Mouse (Mus musculus) adrenal gland, postnatal 0 days (tissue): Measurements from ENCODE around the gene Cyp2g1. TPM values are rescaled to one million over a fixed set of nuclear protein-coding genes. Genes with fewer than 3 reads are reported as not detected.

Source experiments
- polyA plus RNA-seq: library from polyadenylated mRNA; unstranded; fragments of >200 nt; fragmentation: Nextera tagmentation; extraction: Ambion mirVana; gene quantifications from 2 replicates; pipeline ENCODE4 v1.2.1, GENCODE M21; 2015

The Cyp2g1 gene
- not detected in 2 replicates for polyA plus RNA-seq

GRCm38 (mm10) chr7:26808592-26808991, at the start of gene Cyp2g1:
Cyp2g1 (plus strand) TSS chr7:26808892.

DNA sequence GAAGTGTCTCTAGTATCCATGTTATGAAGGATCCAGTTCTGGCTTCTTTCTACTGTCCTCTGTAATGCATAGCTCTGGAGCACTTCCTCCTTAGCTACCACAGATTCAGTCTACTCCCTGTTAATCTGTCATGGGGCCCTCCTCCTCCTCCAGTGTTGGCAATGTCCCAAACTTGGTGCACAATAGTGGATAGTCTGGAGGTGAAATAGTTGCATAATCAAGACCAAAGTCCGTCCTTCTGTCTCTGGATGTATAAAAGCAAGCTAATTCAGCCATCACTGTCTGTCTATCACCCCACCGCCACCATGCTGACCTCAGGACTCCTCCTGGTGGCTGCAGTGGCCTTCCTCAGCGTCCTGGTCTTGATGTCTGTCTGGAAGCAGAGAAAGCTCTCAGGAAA, 26.4 kb downstream of the Cyp2g1 start, which contains the start of gene Cyp2a5:
TSS of gene Cyp2a5 (plus strand) at position 247 of the 400 bp plus-strand sequence.

Other genes with a start within 250 kb of the Cyp2g1 start
- not detected in 2 replicates for gene Vmn1r185, start 190.4 kb upstream of the Cyp2g1 start, polyA plus RNA-seq
- not detected in 2 replicates for gene Cyp2b23, start 122.5 kb upstream of the Cyp2g1 start, polyA plus RNA-seq
- not detected in 2 replicates for gene Cyp2b19, start 51.8 kb upstream of the Cyp2g1 start, polyA plus RNA-seq
- gene Cyp2a5, start 26.4 kb downstream of the Cyp2g1 start, polyA plus RNA-seq: 0.12 TPM in 1 of 2 replicates, not detected in the other
- gene Cyp2a22, start 130.5 kb downstream of the Cyp2g1 start, polyA plus RNA-seq: 0.51 and 0.96 TPM in 2 replicates
- gene Cyp2a12, start 220.2 kb downstream of the Cyp2g1 start, polyA plus RNA-seq: 0.86 and 1.6 TPM in 2 replicates